Mouse (Mus musculus) lung, embryonic 16.5 days (tissue): ENCODE results near the gene Pde4dip. TPM values are rescaled to one million over a fixed set of nuclear protein-coding genes. Genes with fewer than 3 reads are reported as not detected.
A peak's percentile ranks its signal among the peaks of the same experiment; 100 is the strongest.

ENCODE experiments used
- ATAC-seq: fragments of 200-750 bp; cut with Nextera tagmentation; 2 replicates; pipeline ENCODE4 v1.8.0; 2017; ENCODE audit warnings: low read depth, mild to moderate bottlenecking, moderate library complexity
- H3K27ac ChIP-seq: fragments of 300-500 bp; sonication (generic); 2 replicates; pipeline ENCODE4 v1.5.1; 2014; ENCODE audit warnings: mild to moderate bottlenecking, control low read depth, low read length
- H3K27me3 ChIP-seq: fragments of 300-500 bp; sonication (generic); 2 replicates; pipeline ENCODE4 v1.6.1; 2014; ENCODE audit warnings: low read depth, low read length, mixed read lengths; ENCODE audit not compliant: control insufficient read depth, insufficient read depth
- H3K36me3 ChIP-seq: fragments of 300-500 bp; sonication (generic); 2 replicates; pipeline ENCODE4 v1.6.1; 2014; ENCODE audit warnings: low read length; ENCODE audit not compliant: control insufficient read depth, insufficient read depth
- H3K4me1 ChIP-seq: fragments of 300-500 bp; sonication (generic); replicated peaks from 2 replicates; pipeline ENCODE4 v1.6.1; 2014; ENCODE audit warnings: low read length, mixed read lengths; ENCODE audit not compliant: control insufficient read depth, insufficient read depth
- H3K4me2 ChIP-seq: fragments of 300-500 bp; sonication (generic); 2 replicates; pipeline ENCODE4 v1.6.1; 2014; ENCODE audit warnings: low read depth, low read length, control low read depth
- H3K4me3 ChIP-seq: fragments of 300-500 bp; sonication (generic); 2 replicates; pipeline ENCODE4 v1.5.1; 2014; ENCODE audit warnings: mild to moderate bottlenecking, low read length, control low read depth
- H3K9ac ChIP-seq: fragments of 300-500 bp; sonication (generic); 2 replicates; pipeline ENCODE4 v1.6.1; 2014; ENCODE audit warnings: low read length, control low read depth
- H3K9me3 ChIP-seq: fragments of 300-500 bp; sonication (generic); 2 replicates; pipeline ENCODE4 v1.6.1; 2016; ENCODE audit warnings: low read length; ENCODE audit not compliant: control insufficient read depth
- WGBS: fragments of 180-500 bp; shearing (Covaris S2); extraction: QIAGEN DNeasy Blood & Tissue Kit; methylation state at CpG from one replicate; pipeline ENCODE4 v1.1.7; 2014; 5-methylcytosine and 5-hydroxymethylcytosine counted together
- polyA plus RNA-seq: library from polyadenylated mRNA; unstranded; fragments of >200 nt; fragmentation: Nextera tagmentation; extraction: Ambion mirVana; gene quantifications from 2 replicates; pipeline ENCODE4 v1.2.1, GENCODE M21; 2015

Gene Pde4dip
- polyA plus RNA-seq, 1 experiment from 2014 or later, result 18.9 TPM

DNA sequence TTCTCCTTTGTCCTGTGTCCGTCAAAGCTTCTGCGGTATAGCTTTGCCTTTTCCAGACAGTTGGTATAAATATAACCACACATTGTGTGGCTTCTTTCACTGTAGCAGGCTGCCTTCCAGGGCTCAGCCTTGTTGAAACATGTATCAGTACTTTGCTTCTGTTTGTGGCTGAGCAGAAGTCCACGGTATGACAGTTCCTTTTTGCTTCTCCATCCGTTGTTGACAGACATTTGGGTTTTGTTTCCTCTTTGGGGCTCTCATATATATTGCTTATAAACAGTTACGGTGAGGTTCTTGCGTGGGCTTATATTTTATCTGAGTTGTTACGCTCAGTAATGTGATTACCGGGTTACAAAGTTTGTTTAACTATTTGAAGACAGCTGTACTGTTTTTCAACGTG is 223.0 kb downstream of the Pde4dip start:
- Histone ChIP-seq H3K27me3 (no peaks in the 10 kb centered on the region), H3K9me3 (no peaks in the 10 kb centered on the region), H3K9ac (no peak overlapping the region), H3K4me3 (no peak overlapping the region), H3K4me1 (no peaks in the 10 kb centered on the region), H3K36me3 (no peaks in the 10 kb centered on the region), H3K27ac (no peak overlapping the region), H3K4me2 (no peak overlapping the region)
- ATAC-seq, result no peak
- 66% methylated on average over 9 of the region's 9 CpGs for WGBS

- no peak overlapping the region for H3K9ac ChIP-seq
- H3K27me3 ChIP-seq, result no peaks in the 10 kb centered on the region
- H3K9me3 ChIP-seq, result no peaks in the 10 kb centered on the region
- H3K4me2 ChIP-seq, result no peak overlapping the region
- WGBS, result 67% methylated on average over 8 of the region's 8 CpGs
- H3K4me3 ChIP-seq, result no peak overlapping the region
- ATAC-seq, result no peak
- peaks cover 3% of the 10 kb centered on the region for H3K4me1 ChIP-seq
- no peak overlapping the region for H3K27ac ChIP-seq
- H3K36me3 ChIP-seq, result no peaks in the 10 kb centered on the region
Observed at GRCm38 (mm10) chr3:97661206-97661605, 227.3 kb downstream of the Pde4dip start.

GRCm38 (mm10) chr3:97659746-97660145 is 228.8 kb downstream of the Pde4dip start:
- Histone ChIP-seq H3K9me3 (no peaks in the 10 kb centered on the region), H3K36me3 (no peaks in the 10 kb centered on the region), H3K27me3 (no peaks in the 10 kb centered on the region), H3K27ac (no peak overlapping the region), H3K4me2 (no peak overlapping the region; the same call in 1 of the 2 replicates), H3K4me3 (no peak overlapping the region), H3K9ac (peak overlapping the region; percentile 10; the same call in 1 of the 2 replicates), H3K4me1 (peaks cover 3% of the 10 kb centered on the region)
- WGBS, result 84% methylated on average over 7 of the region's 7 CpGs
- no peak for ATAC-seq

GRCm38 (mm10) chr3:97658426-97659193 is 229.9 kb downstream of the Pde4dip start:
- peak; percentile 80 for ATAC-seq
- no peaks in the 10 kb centered on the region for H3K9me3 ChIP-seq
- H3K4me3 ChIP-seq, result peak overlapping the region; percentile 89
- H3K4me2 ChIP-seq, result peak overlapping the region; percentile 72
- H3K36me3 ChIP-seq, result no peaks in the 10 kb centered on the region
- peaks cover 3% of the 10 kb centered on the region for H3K4me1 ChIP-seq
- peak overlapping the region; percentile 44; the same call in 1 of the 2 replicates for H3K27ac ChIP-seq
- no peaks in the 10 kb centered on the region for H3K27me3 ChIP-seq
- WGBS, result under 1% methylated on average over 50 of the region's 50 CpGs
- peak overlapping the region; percentile 76 for H3K9ac ChIP-seq

DNA sequence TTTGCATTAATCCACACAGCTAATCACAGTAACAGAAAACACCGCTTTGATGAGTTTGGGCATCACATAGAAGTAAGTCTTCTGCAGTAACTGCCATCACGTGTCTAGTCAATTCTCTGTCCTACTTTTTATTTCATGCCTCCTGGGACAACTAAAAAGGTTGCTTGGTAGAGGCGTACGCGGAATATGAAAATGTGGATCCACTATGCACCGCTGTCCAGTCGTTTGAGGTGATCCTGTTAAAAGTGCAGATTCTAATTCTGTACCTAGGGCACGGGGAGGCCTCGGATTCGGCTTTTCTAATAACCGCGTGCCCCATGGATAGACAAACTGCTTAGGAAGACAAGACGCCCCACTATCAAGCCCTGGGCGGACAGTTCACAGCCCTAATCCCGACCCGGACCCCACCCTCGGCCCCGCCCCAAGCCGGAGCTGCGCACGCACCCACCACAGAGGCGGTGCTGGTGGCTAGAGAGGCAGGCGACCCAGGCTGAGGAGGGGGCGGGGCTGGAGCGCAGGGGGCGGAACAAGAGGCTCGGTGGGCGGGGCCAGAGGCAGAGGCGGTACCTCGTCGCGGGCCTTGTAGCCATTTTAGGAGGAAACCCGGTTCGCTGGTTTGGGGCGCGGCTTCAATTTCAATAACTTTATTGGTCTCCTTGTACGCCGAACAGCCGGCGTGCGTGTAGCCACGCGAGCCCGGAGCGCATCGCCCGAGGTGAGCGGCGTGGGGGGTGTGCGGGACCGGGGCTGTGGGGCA is 230.7 kb downstream of the Pde4dip start, which contains the start of gene Prkab2:
Gene Prkab2, plus strand, starts transcription at position 539 of the 757 bp plus-strand sequence.
- Histone ChIP-seq H3K36me3 (no peaks in the 10 kb centered on the region), H3K4me3 (peak within 1 kb of the TSS; percentile 89), H3K9ac (peak within 1 kb of the TSS; percentile 76), H3K27ac (peak within 1 kb of the TSS; percentile 44; the same call in 1 of the 2 replicates), H3K4me1 (peaks cover 3% of the 10 kb centered on the region), H3K9me3 (no peaks in the 10 kb centered on the region), H3K27me3 (no peaks in the 10 kb centered on the region), H3K4me2 (peak within 1 kb of the TSS; percentile 77)
- peak; percentile 98 for ATAC-seq
- 2% methylated on average over 51 of the region's 51 CpGs for whole genome bisulfite sequencing

GRCm38 (mm10) chr3:97654901-97655300 is 233.6 kb downstream of the Pde4dip start:
- Histone ChIP-seq H3K4me3 (no peak overlapping the region), H3K27ac (no peak overlapping the region), H3K27me3 (no peaks in the 10 kb centered on the region), H3K4me1 (peaks cover 3% of the 10 kb centered on the region), H3K9ac (no peak overlapping the region), H3K4me2 (no peak overlapping the region), H3K9me3 (no peaks in the 10 kb centered on the region), H3K36me3 (no peaks in the 10 kb centered on the region)
- no peak for ATAC-seq
- WGBS, result 80% methylated on average over 8 of the region's 8 CpGs

DNA sequence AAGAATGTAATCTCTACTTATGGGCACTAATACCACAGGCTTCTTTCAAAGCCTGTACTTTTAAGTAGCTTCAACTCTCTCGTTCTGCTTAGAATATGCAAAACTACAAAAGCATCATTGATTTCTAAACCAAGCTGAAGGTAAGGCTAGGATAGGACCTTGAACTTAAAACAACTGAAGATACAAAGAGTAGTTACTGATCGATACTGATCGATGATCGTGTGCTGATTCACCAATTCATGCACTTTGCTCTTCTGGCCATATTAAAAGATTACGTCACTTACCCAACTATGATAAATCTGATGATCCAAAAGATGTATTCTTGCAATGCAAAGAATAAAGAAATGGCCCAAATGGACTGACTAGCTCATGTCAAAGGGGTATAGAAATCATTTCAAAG is 234.7 kb downstream of the Pde4dip start:
- Histone ChIP-seq H3K9ac (no peak overlapping the region), H3K4me3 (no peak overlapping the region)
- 86% methylated on average over 5 of the region's 5 CpGs for WGBS

GRCm38 (mm10) chr3:97651604-97652003 is 236.9 kb downstream of the Pde4dip start:
- Histone ChIP-seq H3K36me3 (no peaks in the 10 kb centered on the region), H3K4me2 (no peak overlapping the region), H3K4me3 (no peak overlapping the region), H3K4me1 (no peaks in the 10 kb centered on the region), H3K9me3 (no peaks in the 10 kb centered on the region), H3K27ac (no peak overlapping the region), H3K9ac (no peak overlapping the region), H3K27me3 (no peaks in the 10 kb centered on the region)
- WGBS, result 72% methylated on average over 10 of the region's 10 CpGs
- ATAC-seq, result no peak

More for the DNA sequence above, 234.7 kb downstream of the Pde4dip start:
- 0 out of 2 replicates have a peak, but pooled peaks cover 3% of the 10 kb centered on the region for H3K4me1 ChIP-seq
- no peaks in the 10 kb centered on the region for H3K36me3 ChIP-seq
- H3K4me2 ChIP-seq, result no peak overlapping the region
- H3K27me3 ChIP-seq, result no peaks in the 10 kb centered on the region
- ATAC-seq, result no peak
- H3K27ac ChIP-seq, result no peak overlapping the region
- H3K9me3 ChIP-seq, result no peaks in the 10 kb centered on the region

DNA sequence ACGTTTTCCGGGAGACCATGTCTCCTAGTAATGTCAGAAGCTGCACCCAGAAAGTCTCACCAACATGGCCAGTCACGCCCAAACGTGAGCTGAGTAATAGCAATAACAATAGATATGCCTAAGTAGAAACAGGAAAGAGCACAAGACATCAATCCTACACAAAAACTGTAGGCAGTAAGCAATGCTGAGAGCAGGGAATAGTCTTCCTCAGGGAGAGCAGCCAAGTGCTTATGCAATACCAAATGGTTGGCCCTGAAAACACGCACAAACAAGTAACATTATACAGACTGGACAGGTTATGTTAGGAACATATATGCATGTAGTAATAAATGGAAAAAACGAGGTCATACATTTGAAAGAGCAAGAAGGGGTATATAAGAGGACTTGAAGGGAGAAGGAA is 239.0 kb downstream of the Pde4dip start:
- no peak overlapping the region for H3K9ac ChIP-seq
- no peak overlapping the region for H3K4me3 ChIP-seq
- no peaks in the 10 kb centered on the region for H3K36me3 ChIP-seq
- no peak overlapping the region for H3K27ac ChIP-seq
- H3K4me1 ChIP-seq, result no peaks in the 10 kb centered on the region
- H3K9me3 ChIP-seq, result no peaks in the 10 kb centered on the region
- ATAC-seq, result no peak
- 67% methylated on average over 6 of the region's 6 CpGs for WGBS
- no peaks in the 10 kb centered on the region for H3K27me3 ChIP-seq
- no peak overlapping the region for H3K4me2 ChIP-seq
